Mouse (Mus musculus) lung, postnatal 0 days (tissue): ENCODE data around the gene Cd82. TPM values are rescaled to one million over a fixed set of nuclear protein-coding genes. Genes with fewer than 3 reads are reported as not detected.

Experiments
- ATAC-seq: fragments of 200-750 bp; cut with Nextera tagmentation; 2 replicates; pipeline ENCODE4 v1.8.0; 2017; ENCODE audit warnings: moderate library complexity
- DNase-seq: peaks from one replicate; pipeline ENCODE4 v3.0.0-alpha.2; 2016; ENCODE audit warnings: low spot score
- H3K27ac ChIP-seq: fragments of 300-500 bp; sonication (generic); 2 replicates; pipeline ENCODE4 v1.5.1; 2014; ENCODE audit warnings: antibody characterized with exemption, mild to moderate bottlenecking, low read length, mixed read lengths
- H3K27me3 ChIP-seq: fragments of 300-500 bp; sonication (generic); replicated peaks from 2 replicates; pipeline ENCODE4 v1.6.1; 2014; ENCODE audit warnings: low read length, mixed read lengths; ENCODE audit not compliant: insufficient read depth
- H3K36me3 ChIP-seq: fragments of 300-500 bp; sonication (generic); 2 replicates; pipeline ENCODE4 v1.6.1; 2014; ENCODE audit warnings: low read length, mixed read lengths; ENCODE audit not compliant: insufficient read depth
- H3K4me1 ChIP-seq: fragments of 300-500 bp; sonication (generic); 2 replicates; pipeline ENCODE4 v1.6.1; 2014; ENCODE audit warnings: antibody characterized with exemption, low read depth, low read length, mixed read lengths; ENCODE audit not compliant: insufficient read depth
- H3K4me2 ChIP-seq: fragments of 300-500 bp; sonication (generic); replicated peaks from 2 replicates; pipeline ENCODE4 v1.6.1; 2014; ENCODE audit warnings: low read depth, mild to moderate bottlenecking, low read length, moderate library complexity, mixed read lengths
- H3K4me3 ChIP-seq: fragments of 300-500 bp; sonication (generic); 2 replicates; pipeline ENCODE4 v1.5.1; 2014; ENCODE audit warnings: low read depth, low read length
- H3K9ac ChIP-seq: fragments of 300-500 bp; sonication (generic); replicated peaks from 2 replicates; pipeline ENCODE4 v1.6.1; 2014; ENCODE audit warnings: low read depth, mild to moderate bottlenecking
- H3K9me3 ChIP-seq: fragments of 300-500 bp; sonication (generic); 2 replicates; pipeline ENCODE4 v1.6.1; 2016; ENCODE audit warnings: low read length, mixed read lengths
- CTCF ChIP-seq: IDR thresholded peaks from 2 replicates; pipeline ENCODE4 v1.5.1; 2016; ENCODE audit warnings: antibody characterized with exemption, mild to moderate bottlenecking
- EP300 ChIP-seq: IDR thresholded peaks from 2 replicates; pipeline ENCODE4 v1.6.1; 2016; ENCODE audit warnings: antibody characterized with exemption, mild to moderate bottlenecking, control low read depth
- WGBS: fragments of 180-500 bp; shearing (Covaris S2); extraction: QIAGEN DNeasy Blood & Tissue Kit; methylation state at CpG from one replicate; pipeline ENCODE4 v1.1.7; 2014; 5-methylcytosine and 5-hydroxymethylcytosine counted together
- polyA plus RNA-seq: library from polyadenylated mRNA; unstranded; fragments of >200 nt; fragmentation: Nextera tagmentation; extraction: Ambion mirVana; gene quantifications from 2 replicates; pipeline ENCODE4 v1.2.1, GENCODE M21; 2015

Gene Cd82
- polyA plus RNA-seq, 1 experiment from 2014 or later: 94.1 TPM

- no peaks in the 10 kb centered on the region for H3K36me3 ChIP-seq
- ATAC-seq (peak; percentile 37; the same call in 1 of the 2 replicates), DNase-seq (no peak)
- WGBS: 25% methylated on average over 9 of the region's 9 CpGs
- H3K27ac ChIP-seq: no peak overlapping the region
- no peaks in the 10 kb centered on the region for H3K9me3 ChIP-seq
- H3K9ac ChIP-seq: no peak overlapping the region
- TF ChIP-seq CTCF (no peak), EP300 (no peak)
- H3K4me2 ChIP-seq: no peak overlapping the region
- H3K4me1 ChIP-seq: no peaks in the 10 kb centered on the region
- no peak overlapping the region for H3K4me3 ChIP-seq
- no peaks in the 10 kb centered on the region for H3K27me3 ChIP-seq
These were observed 22.5 kb upstream of the Cd82 start for GRCm38 (mm10) chr2:93485459-93485858.

GRCm38 (mm10) chr2:93482036-93482644 lies 19.2 kb upstream of the Cd82 start:
- no peaks in the 10 kb centered on the region for H3K9me3 ChIP-seq
- no peaks in the 10 kb centered on the region for H3K36me3 ChIP-seq
- H3K9ac ChIP-seq: no peak overlapping the region
- no peak overlapping the region for H3K27ac ChIP-seq
- no peak overlapping the region for H3K4me2 ChIP-seq
- DNase-seq (no peak), ATAC-seq (no peak)
- H3K4me1 ChIP-seq: no peaks in the 10 kb centered on the region
- no peak overlapping the region for H3K4me3 ChIP-seq
- TF ChIP-seq EP300 (no peak), CTCF (no peak)
- no peaks in the 10 kb centered on the region for H3K27me3 ChIP-seq
- 53% methylated on average over 6 of the region's 6 CpGs for WGBS

- Histone ChIP-seq H3K4me3 (no peak overlapping the region), H3K36me3 (no peaks in the 10 kb centered on the region), H3K9me3 (no peaks in the 10 kb centered on the region), H3K27ac (no peak overlapping the region), H3K4me2 (no peak overlapping the region), H3K27me3 (0 out of 2 replicates have a peak, but pooled peaks cover 4% of the 10 kb centered on the region), H3K9ac (no peak overlapping the region), H3K4me1 (no peaks in the 10 kb centered on the region)
- 42% methylated on average over 5 of the region's 5 CpGs for WGBS
- no peak for TF ChIP-seq EP300
- no peak for TF ChIP-seq CTCF
- 0 out of 2 replicates have a peak, but pooled peaks have one; percentile 11 for ATAC-seq
- no peak for DNase-seq
These were observed 15.8 kb upstream of the Cd82 start for GRCm38 (mm10) chr2:93478744-93479143.

- Histone ChIP-seq H3K27me3 (0 out of 2 replicates have a peak, but pooled peaks cover 4% of the 10 kb centered on the region), H3K4me1 (no peaks in the 10 kb centered on the region), H3K4me2 (no peak overlapping the region), H3K36me3 (no peaks in the 10 kb centered on the region), H3K9ac (no peak overlapping the region), H3K27ac (no peak overlapping the region), H3K4me3 (no peak overlapping the region), H3K9me3 (no peaks in the 10 kb centered on the region)
- WGBS: 50% methylated on average over 7 of the region's 7 CpGs
- TF ChIP-seq CTCF: peak; percentile 97
- no peak for TF ChIP-seq EP300
- ATAC-seq (peak; percentile 50), DNase-seq (peak; percentile 72)
These were observed 14.6 kb upstream of the Cd82 start for GRCm38 (mm10) chr2:93477519-93477918.

- H3K27ac ChIP-seq: no peak overlapping the region
- 0 out of 2 replicates have a peak, but pooled peaks cover 4% of the 10 kb centered on the region for H3K27me3 ChIP-seq
- DNase-seq (no peak), ATAC-seq (no peak)
- TF ChIP-seq CTCF (no peak), EP300 (no peak)
- H3K9me3 ChIP-seq: no peaks in the 10 kb centered on the region
- H3K4me3 ChIP-seq: no peak overlapping the region
- H3K4me2 ChIP-seq: no peak overlapping the region
- WGBS: 80% methylated on average over 7 of the region's 7 CpGs
- no peak overlapping the region for H3K9ac ChIP-seq
- no peaks in the 10 kb centered on the region for H3K4me1 ChIP-seq
- H3K36me3 ChIP-seq: no peaks in the 10 kb centered on the region
These were observed 13.5 kb upstream of the Cd82 start for GRCm38 (mm10) chr2:93476487-93476886.

GRCm38 (mm10) chr2:93475040-93475439 lies 12.1 kb upstream of the Cd82 start:
- 4% methylated on average over 11 of the region's 11 CpGs for WGBS
- ATAC-seq (peak; percentile 29), DNase-seq (peak; percentile 94)
- Histone ChIP-seq H3K36me3 (no peaks in the 10 kb centered on the region), H3K4me1 (peaks cover 7% of the 10 kb centered on the region), H3K9me3 (no peaks in the 10 kb centered on the region), H3K4me3 (no peak overlapping the region), H3K9ac (no peak overlapping the region), H3K4me2 (no peak overlapping the region), H3K27ac (no peak overlapping the region), H3K27me3 (0 out of 2 replicates have a peak, but pooled peaks cover 4% of the 10 kb centered on the region)
- peak; percentile 94 for TF ChIP-seq CTCF
- TF ChIP-seq EP300: no peak
